Mouse (Mus musculus): ENCODE data around the gene Fbxl18.
"Not testable (repeated sequence)": the region's sequence is repeated elsewhere in the genome, so short reads cannot be mapped to it uniquely, and the experiment has no call there.

Fbxl18 gene

GRCm38 (mm10) chr5:142899932-142900533 is 4.8 kb upstream of the Fbxl18 start:
- no peak for DNase-seq (ENCODE audit: low spot score)

DNA sequence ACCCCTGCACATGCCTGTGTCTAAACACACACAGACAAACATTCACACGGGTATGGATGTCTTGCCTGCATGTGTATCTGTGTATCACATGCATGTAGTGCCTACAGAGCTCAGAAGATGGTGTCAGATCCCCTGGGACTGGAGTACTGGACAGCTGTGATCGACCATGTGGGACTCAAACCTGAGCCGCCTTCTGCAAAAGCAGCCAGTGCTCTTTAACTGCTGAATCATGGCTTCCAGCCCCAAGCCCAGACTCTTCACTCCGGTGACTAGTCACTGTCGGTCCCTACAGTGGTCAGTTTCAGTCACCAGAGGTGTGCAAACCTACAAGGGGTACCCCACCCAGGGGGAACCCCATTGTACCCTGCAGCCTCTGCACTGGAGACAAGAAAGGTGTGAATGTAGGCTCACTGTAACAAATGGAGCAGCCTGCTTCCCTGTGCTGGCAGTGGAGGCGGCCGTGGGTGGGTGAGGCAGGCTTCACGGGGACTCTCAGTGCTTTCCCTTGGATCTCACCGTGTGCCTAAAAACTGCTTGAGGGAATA is 3.9 kb upstream of the Fbxl18 start:
- no peak for DNase-seq (ENCODE audit: low spot score)

DNA sequence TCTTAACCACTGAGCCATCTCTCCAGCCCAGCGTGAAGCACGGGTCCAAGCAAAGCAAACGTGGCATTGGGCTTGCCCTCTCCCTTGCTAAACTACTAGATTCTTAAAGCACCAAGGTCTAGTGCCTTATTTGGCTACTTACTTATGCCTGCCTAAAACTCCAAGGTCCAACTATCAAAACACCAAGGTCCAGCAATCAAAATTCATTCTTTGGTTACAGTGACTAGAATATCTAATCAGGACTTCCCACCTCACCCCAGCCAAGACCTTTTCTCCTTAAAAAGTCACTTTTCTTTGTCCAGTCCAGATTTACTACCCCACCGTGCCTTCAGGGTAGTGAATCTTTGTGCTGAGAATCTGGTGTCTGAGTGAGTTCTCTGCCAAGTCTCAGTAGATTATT is 3.1 kb upstream of the Fbxl18 start:
- peak; percentile 68 for DNase-seq (ENCODE audit: low spot score)

- DNase-seq (ENCODE audit: low spot score), result peak; percentile 69
These were observed 2.5 kb upstream of the Fbxl18 start for GRCm38 (mm10) chr5:142897568-142898248.

GRCm38 (mm10) chr5:142896713-142897112 is 1.5 kb upstream of the Fbxl18 start:
- no peak for DNase-seq (ENCODE audit: low spot score)

GRCm38 (mm10) chr5:142896192-142896591 is 971 bp upstream of the Fbxl18 start:
- no peak for DNase-seq (ENCODE audit: low spot score)

DNA sequence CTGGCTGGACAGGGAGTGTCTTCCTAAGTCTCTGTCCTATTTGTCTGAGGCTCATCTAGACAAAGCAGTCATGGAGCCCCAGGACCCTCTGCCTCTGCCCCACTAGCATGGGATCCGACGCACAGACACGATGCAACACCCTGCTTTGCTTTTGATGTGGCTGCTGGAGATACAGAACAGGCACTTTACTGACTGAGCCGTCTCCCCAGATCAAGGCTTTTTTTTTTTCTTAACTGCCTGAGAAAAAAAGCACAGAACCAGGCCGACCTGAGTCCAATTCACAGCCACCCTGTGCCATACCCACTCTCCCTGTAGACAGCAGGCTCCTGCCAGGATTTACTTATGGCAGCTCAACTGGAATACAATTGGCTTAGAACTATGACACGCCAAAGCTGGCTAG is 3.8 kb downstream of the Fbxl18 start:
- no peak for DNase-seq (ENCODE audit: low spot score)

DNA sequence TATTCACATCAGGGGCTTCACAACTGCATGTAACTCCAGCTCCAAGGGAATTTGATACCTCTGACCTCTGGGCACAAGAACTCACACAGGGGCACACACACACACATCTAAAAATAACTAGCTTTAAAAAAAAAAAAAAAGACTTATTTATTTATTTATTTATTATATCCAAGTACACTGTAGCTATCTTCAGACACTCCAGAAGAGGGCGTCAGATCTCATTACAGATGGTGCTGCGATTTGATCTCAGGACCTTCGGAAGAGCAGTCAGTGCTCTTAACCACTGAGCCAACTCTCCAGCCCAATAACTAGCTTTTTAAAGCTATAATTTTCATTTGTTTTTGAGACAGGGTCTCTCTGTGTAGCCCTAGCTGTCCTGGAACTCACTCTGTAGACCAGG is 7.7 kb downstream of the Fbxl18 start:
- not testable (repeated sequence) for DNase-seq (ENCODE audit: low spot score)

DNA sequence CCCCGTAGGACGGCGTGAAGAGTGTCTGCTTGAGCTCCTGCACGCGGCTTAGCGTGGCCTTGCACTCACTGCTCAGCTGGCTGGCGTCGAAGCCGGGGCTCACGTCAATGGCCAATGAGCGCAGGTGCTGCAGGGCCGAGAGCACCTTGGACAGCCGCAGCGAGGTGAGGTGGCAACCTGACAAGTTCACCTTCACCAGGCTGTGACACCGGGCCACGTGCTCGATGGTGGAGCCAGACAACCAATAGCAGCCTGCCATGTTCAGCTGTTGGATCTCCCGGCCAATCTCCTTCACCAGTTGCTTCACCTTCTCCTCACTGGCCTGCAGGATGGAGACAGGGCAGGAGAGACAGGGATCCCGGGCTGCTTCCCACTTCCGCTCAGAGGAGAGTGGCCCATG is 8.5 kb downstream of the Fbxl18 start:
- no peak for DNase-seq (ENCODE audit: low spot score)

DNA sequence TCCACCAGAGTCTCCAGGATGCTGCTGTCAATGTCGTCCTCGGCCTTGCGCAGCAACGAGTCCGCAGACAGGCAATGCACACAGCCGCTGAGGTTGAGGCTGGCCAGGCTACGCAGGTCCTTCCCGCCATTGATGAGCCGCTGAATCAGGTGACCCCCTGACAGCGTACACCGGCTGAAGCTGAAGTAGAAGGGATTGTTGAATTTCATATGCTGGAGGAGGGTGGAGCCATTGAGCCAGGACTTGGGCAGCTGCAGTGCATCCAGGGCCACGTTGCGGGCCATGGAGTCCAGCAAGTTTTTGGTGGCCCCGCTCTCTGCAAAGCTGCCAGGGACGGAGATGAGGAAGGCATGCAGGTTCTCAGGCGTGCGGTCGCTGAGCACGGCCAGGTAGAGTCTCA is 9.0 kb downstream of the Fbxl18 start:
- no peak for DNase-seq (ENCODE audit: low spot score)

DNA sequence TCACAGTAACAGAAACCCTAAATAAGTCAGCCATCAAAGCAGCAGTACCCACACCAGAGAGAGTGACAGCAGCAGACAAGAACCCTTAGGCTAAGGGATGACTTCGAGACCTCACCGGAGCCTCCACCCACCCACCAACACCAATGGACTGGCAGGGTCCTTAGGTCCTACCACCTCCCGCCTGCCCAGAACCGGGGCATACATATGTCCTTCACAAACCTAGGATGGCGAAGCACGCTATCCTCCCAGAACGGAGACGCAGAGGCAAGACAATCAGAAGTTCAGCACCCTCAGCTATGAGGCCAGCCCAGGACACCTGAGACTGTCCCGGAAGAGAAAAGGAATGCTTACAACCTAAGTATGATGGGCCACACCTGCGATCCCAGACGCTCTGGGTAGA is 12.8 kb downstream of the Fbxl18 start:
- no peak for DNase-seq (ENCODE audit: low spot score)

- no peak for DNase-seq (ENCODE audit: low spot score)
These were observed 13.3 kb downstream of the Fbxl18 start for GRCm38 (mm10) chr5:142881936-142882335.

DNA sequence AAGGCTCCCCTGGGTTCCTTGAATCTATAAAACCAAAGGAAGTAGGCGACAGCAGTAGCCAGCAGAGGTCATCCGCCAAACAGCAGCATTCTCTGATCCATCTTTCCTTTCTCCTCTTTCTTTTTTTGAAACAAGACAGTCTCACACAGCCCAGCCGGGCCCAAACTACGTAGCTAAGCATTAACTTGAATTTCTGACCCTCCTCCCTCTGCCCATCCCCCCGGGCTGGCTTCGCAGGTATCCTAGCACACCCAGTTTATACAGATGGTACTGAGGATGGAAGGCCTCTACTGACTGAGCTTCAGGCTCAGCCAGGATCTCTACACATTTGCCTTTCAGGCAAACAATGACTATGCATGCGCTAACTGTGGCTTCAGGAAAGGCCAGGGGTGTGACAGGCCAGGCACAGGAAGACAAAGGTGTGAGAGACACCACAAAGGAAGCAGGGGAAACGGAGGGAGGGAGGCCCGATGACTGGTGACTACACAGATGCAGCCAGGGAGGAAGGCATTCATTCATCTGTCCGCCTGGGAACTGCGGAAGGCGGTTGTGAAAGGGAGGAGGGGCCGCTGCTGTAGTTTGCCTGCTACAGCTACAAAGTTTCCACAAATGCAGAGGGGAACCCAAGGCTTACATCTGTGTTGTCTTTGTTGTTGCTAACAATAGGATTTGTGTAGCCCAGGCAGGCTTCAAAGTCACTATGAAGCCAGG is 14.3 kb downstream of the Fbxl18 start:
- DNase-seq (ENCODE audit: low spot score), result no peak

- DNase-seq (ENCODE audit: low spot score), result no peak
These were observed 15.0 kb downstream of the Fbxl18 start for GRCm38 (mm10) chr5:142880246-142880645.

DNA sequence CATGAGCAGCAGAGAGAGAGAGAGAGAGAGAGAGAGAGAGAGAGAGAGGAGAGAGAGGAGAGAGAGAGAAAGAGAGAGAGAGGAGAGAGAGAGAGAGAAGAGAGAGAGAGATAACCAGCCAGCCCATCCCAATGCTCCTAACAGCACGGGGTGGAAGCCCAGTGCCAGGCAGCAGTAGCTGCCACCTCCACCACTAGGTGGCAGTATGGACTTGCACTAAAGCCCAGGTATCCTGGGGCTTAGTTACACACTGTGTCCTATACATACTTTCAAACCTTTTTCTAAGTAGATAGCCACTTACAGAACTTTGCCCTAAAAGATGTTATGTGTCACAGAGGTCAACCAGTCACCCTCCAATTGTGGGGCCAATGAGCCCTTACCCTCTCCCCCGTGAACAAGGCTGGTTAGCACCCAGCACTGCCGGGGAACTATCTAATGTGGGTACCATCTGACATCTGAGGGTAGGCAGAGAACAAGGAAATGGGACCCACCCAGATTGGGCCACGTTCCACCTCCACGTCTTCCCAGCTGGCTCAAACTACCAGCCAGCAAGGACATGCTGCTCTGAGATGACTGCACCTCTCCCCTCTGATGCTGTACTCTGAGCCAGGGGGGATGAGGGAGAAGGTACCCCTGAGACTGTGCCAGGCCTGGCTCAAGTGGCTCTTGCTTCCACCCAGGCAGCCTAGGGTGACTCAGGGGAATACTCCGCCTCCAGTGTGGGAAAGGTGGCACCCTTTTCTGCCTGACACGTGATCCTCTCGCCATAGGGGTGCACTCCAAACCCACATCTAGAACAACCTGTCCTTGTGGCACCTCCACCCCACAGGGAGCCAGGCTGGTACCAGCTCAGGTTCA is 15.7 kb downstream of the Fbxl18 start:
- DNase-seq (ENCODE audit: low spot score), result peak; percentile 55

- no peak for DNase-seq (ENCODE audit: low spot score)
These were observed 16.7 kb downstream of the Fbxl18 start for GRCm38 (mm10) chr5:142878570-142878969.

DNA sequence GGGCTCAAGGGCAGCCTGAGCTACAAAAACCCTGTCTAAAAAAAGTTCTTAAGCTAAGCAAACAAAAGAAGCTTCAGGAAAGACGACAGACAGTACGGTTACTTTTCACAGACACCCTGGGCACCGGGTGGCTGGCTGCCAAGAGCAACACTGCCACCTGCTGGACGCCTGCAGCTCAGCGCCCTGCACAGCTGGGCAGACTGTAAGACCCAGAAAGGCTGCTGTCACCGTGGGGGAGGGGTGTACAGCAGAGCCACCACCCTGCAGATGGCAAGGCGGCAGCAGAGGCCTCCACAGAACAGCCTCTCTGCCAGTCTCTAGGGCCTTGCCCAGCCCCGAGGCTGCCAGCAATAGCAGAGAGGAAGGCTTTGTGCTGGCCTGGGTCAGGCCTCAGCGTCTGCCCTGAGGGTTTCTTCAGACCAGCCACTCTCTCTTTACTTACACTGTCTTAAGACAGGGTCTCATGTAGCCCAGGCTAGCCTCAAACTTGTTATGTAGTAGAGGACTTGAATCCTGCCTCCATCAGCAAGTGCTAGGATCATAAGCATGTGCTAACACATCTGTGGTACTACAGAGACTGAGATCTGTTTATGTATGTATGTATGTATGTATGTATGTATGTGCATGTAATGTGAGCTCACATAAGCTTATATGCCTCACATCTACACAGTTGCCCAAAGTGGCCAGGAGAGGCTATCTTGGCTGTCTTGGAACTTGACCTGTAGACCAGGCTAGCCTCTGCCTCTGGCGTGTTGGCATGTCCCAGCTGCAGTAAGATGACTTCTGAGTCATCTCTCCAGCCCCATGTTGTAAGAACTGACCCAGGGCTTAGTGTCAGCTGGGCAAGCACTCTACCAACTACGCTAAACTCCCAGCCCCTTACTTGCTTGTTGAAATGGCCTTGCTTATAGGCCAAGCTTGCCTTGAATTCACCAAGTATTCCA is 17.6 kb downstream of the Fbxl18 start:
- DNase-seq (ENCODE audit: low spot score), result peak; percentile 66

DNA sequence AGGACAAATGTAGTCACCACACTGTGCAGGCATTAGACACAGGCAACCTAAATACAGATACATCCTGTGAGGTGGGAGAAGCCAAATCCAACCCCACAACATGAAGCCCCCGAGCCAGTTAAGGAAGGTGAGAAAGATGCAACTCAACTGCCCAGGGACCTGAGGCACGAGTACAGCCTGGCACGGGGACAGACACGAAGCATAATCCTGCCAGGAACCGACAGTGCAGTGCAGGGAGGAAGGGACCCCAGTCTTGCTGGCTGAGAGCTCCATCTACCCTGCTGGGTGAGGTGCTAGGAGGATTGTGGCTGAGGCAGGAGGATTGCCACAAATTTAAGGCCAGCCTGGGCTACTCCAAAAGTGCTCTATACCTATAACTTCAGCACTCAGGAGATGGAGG is 18.3 kb downstream of the Fbxl18 start:
- DNase-seq (ENCODE audit: low spot score), result no peak

DNA sequence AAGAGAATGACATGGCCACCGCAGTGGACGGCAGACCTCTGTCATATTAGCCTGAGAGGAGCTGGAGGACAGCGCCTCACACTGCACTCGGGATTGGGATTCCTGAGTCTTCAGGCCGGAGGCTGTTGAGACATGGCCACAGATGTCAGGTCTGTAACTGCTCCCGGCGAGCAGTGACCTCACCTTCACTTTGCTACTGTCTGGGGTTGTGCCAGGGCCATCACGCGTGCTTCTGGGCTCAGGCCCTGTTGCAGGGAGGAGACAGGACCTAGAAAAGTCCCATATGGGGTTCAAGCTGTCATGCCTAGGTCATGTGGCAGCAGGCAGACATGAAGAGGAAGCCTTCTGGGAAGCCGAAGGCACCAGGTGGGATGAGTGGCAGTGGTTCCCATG is 19.7 kb downstream of the Fbxl18 start:
- no peak for DNase-seq (ENCODE audit: low spot score)

DNA sequence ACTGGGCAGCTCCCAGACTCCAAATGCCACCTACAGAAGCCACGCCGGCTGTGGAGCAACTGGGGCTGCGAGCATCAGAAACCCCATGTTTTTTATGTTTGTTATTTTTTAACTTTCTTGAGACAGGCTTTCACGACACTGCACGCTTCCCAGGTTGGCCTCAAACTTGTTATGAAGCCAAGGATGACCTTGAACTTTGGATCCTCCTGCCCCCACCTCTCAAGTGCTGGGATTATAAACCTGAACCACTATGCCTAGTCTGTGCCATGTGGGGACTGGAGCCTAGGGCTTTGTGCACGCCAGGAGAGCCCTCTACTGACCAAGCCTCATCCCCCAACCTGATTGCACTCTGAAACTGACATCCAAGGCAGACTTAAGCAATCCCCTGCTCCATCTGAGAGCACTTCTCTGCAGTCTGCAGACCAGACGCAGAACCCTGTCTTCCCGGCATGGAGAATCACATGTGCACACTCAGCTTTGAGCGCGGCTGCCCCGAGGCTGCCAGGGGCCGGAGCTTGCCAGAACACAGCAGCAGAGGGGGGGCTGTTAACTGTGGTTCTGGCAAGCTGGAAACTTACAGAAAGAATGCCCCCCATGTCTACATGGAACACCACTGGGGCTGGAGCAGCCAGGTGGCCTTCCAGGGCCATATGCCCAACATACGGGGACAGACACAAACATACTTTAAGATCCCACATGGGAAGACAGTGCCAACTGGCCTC is 20.3 kb downstream of the Fbxl18 start:
- no peak for DNase-seq (ENCODE audit: low spot score)
